Mouse (Mus musculus): ENCODE data around the gene Zan. TPM values are rescaled to one million over a fixed set of nuclear protein-coding genes. Genes with fewer than 3 reads are reported as not detected.

The Zan gene
- total and polyA plus RNA-seq, 3 experiments = 0.15 TPM; not detected in 2

- peaks cover 0 to 3% of the 10 kb centered on the region in 2 experiments; a peak in 2 of 4 replicates for H3K4me1 ChIP-seq (ENCODE audit: control insufficient read depth in 1 of 2, insufficient read depth in 2 of 2, low read length in 2 of 2)
- H3K9ac ChIP-seq (ENCODE audit: control insufficient read depth, low read depth, low read length, poor library complexity, severe bottlenecking) = no peak overlapping the region
- H3K27me3 ChIP-seq (ENCODE audit: control insufficient read depth in 1 of 2, insufficient read depth in 2 of 2, low read length in 2 of 2) = no peaks in the 10 kb centered on the region
- no peak overlapping the region for H3K27ac ChIP-seq (ENCODE audit: control insufficient read depth, low read depth, low read length)
- TF ChIP-seq ZNF384 (IDR thresholded peaks at IDR 0.05; ENCODE audit: low read depth, low read length) = peak; percentile 78
- no peak for TF ChIP-seq ZMIZ1 (IDR thresholded peaks at IDR 0.05; ENCODE audit: low read depth, low read length)
- no peak for DNase-seq (ENCODE audit: low read depth, low spot score)
- H3K9me3 ChIP-seq (replicated peaks; ENCODE audit: insufficient read depth, low read length) = no peaks in the 10 kb centered on the region
- no peaks in the 10 kb centered on the region for H3K79me2 ChIP-seq (ENCODE audit: control insufficient read depth, insufficient read depth, low read length, poor library complexity)
- peak overlapping the region in 1 of 2 experiments; percentile 48; a peak in 1 of 4 replicates for H3K4me3 ChIP-seq (ENCODE audit: control insufficient read depth in 1 of 2, insufficient read depth in 1 of 2, low read depth in 2 of 2, low read length in 2 of 2)
- H3K36me3 ChIP-seq (ENCODE audit: control insufficient read depth in 1 of 2, insufficient read depth in 2 of 2, low read length in 2 of 2) = no peaks in the 10 kb centered on the region; a peak in 1 of 4 replicates
These were observed 130.5 kb downstream of the Zan start for GRCm38 (mm10) chr5:137346388-137346787.

- H3K27ac ChIP-seq (ENCODE audit: control insufficient read depth, low read depth, low read length) = no peak overlapping the region
- TF ChIP-seq CTCF (IDR thresholded peaks at IDR 0.05 in 2 of 3, conservative IDR thresholded peaks at IDR 0.05 in 1 of 3; ENCODE audit: control insufficient read depth in 1 of 3, insufficient read depth in 1 of 3, low read depth in 2 of 3, low read length in 3 of 3, poor library complexity in 1 of 3, severe bottlenecking in 1 of 3) (no peak), MYB (IDR thresholded peaks at IDR 0.05; ENCODE audit: low read depth, low read length) (no peak), HCFC1 (IDR thresholded peaks at IDR 0.05; ENCODE audit: low read depth, low read length) (no peak), E2F4 (IDR thresholded peaks at IDR 0.05; ENCODE audit: borderline replicate concordance, low read depth, low read length) (no peak)
- peak overlapping the region in 1 of 2 experiments; percentile 48; a peak in 1 of 4 replicates for H3K4me3 ChIP-seq (ENCODE audit: control insufficient read depth in 1 of 2, insufficient read depth in 1 of 2, low read depth in 2 of 2, low read length in 2 of 2)
- no peaks in the 10 kb centered on the region for H3K9me3 ChIP-seq (replicated peaks; ENCODE audit: insufficient read depth, low read length)
- H3K36me3 ChIP-seq (ENCODE audit: control insufficient read depth in 1 of 2, insufficient read depth in 2 of 2, low read length in 2 of 2) = no peaks in the 10 kb centered on the region; a peak in 1 of 4 replicates
- no peaks in the 10 kb centered on the region for H3K27me3 ChIP-seq (ENCODE audit: control insufficient read depth in 1 of 2, insufficient read depth in 2 of 2, low read length in 2 of 2)
- no peak overlapping the region for H3K9ac ChIP-seq (ENCODE audit: control insufficient read depth, low read depth, low read length, poor library complexity, severe bottlenecking)
- no peaks in the 10 kb centered on the region for H3K79me2 ChIP-seq (ENCODE audit: control insufficient read depth, insufficient read depth, low read length, poor library complexity)
- DNase-seq (ENCODE audit: low read depth, low spot score) = peak; percentile 33
- peaks cover 0 to 3% of the 10 kb centered on the region in 2 experiments; a peak in 2 of 4 replicates for H3K4me1 ChIP-seq (ENCODE audit: control insufficient read depth in 1 of 2, insufficient read depth in 2 of 2, low read length in 2 of 2)
These were observed 131.0 kb downstream of the Zan start for GRCm38 (mm10) chr5:137345821-137346220.

- H3K79me2 ChIP-seq (ENCODE audit: control insufficient read depth, insufficient read depth, low read length, poor library complexity) = no peaks in the 10 kb centered on the region
- H3K9ac ChIP-seq (ENCODE audit: control insufficient read depth, low read depth, low read length, poor library complexity, severe bottlenecking) = no peak overlapping the region
- H3K36me3 ChIP-seq (ENCODE audit: control insufficient read depth in 1 of 2, insufficient read depth in 2 of 2, low read length in 2 of 2) = peaks cover 0 to 9% of the 10 kb centered on the region in 2 experiments; a peak in 2 of 4 replicates
- H3K27ac ChIP-seq (ENCODE audit: control insufficient read depth, low read depth, low read length) = no peak overlapping the region
- H3K9me3 ChIP-seq (replicated peaks; ENCODE audit: insufficient read depth, low read length) = no peaks in the 10 kb centered on the region
- TF ChIP-seq UBTF (IDR thresholded peaks at IDR 0.05; ENCODE audit: borderline replicate concordance, insufficient read depth, low read depth, low read length) (no peak), CTCF (IDR thresholded peaks at IDR 0.05 in 2 of 3, conservative IDR thresholded peaks at IDR 0.05 in 1 of 3; ENCODE audit: control insufficient read depth in 1 of 3, insufficient read depth in 1 of 3, low read depth in 2 of 3, low read length in 3 of 3, poor library complexity in 1 of 3, severe bottlenecking in 1 of 3) (peak in 2 of 3 experiments; percentile 14 to 31; a peak in 2 of 6 replicates)
- peaks cover 3 to 18% of the 10 kb centered on the region in 2 experiments for H3K4me1 ChIP-seq (ENCODE audit: control insufficient read depth in 1 of 2, insufficient read depth in 2 of 2, low read length in 2 of 2)
- H3K4me3 ChIP-seq (ENCODE audit: control insufficient read depth in 1 of 2, insufficient read depth in 1 of 2, low read depth in 2 of 2, low read length in 2 of 2) = no peak overlapping the region
- H3K27me3 ChIP-seq (ENCODE audit: control insufficient read depth in 1 of 2, insufficient read depth in 2 of 2, low read length in 2 of 2) = no peaks in the 10 kb centered on the region
- peak; percentile 27 for DNase-seq (ENCODE audit: low read depth, low spot score)
These were observed 133.0 kb downstream of the Zan start for GRCm38 (mm10) chr5:137343869-137344268.

- H3K36me3 ChIP-seq (ENCODE audit: control insufficient read depth in 1 of 2, insufficient read depth in 2 of 2, low read length in 2 of 2) = peaks cover 0 to 10% of the 10 kb centered on the region in 2 experiments; a peak in 2 of 4 replicates
- no peak for DNase-seq (ENCODE audit: low read depth, low spot score)
- peaks cover 3 to 22% of the 10 kb centered on the region in 2 experiments for H3K4me1 ChIP-seq (ENCODE audit: control insufficient read depth in 1 of 2, insufficient read depth in 2 of 2, low read length in 2 of 2)
- no peak overlapping the region for H3K4me3 ChIP-seq (ENCODE audit: control insufficient read depth in 1 of 2, insufficient read depth in 1 of 2, low read depth in 2 of 2, low read length in 2 of 2)
- no peaks in the 10 kb centered on the region; the same call in 1 of the 2 replicates for H3K79me2 ChIP-seq (ENCODE audit: control insufficient read depth, insufficient read depth, low read length, poor library complexity)
- no peak overlapping the region for H3K9ac ChIP-seq (ENCODE audit: control insufficient read depth, low read depth, low read length, poor library complexity, severe bottlenecking)
- H3K27me3 ChIP-seq (ENCODE audit: control insufficient read depth in 1 of 2, insufficient read depth in 2 of 2, low read length in 2 of 2) = no peaks in the 10 kb centered on the region
- H3K27ac ChIP-seq (ENCODE audit: control insufficient read depth, low read depth, low read length) = no peak overlapping the region
- no peaks in the 10 kb centered on the region for H3K9me3 ChIP-seq (replicated peaks; ENCODE audit: insufficient read depth, low read length)
- TF ChIP-seq USF2 (IDR thresholded peaks at IDR 0.05; ENCODE audit: borderline replicate concordance in 1 of 2, insufficient read depth in 1 of 2, low read depth in 1 of 2, low read length in 2 of 2) = no peak
- no peak for TF ChIP-seq ELF1 (IDR thresholded peaks at IDR 0.05; ENCODE audit: low read depth, low read length)
- no peak for TF ChIP-seq BHLHE40 (IDR thresholded peaks at IDR 0.05; ENCODE audit: borderline replicate concordance, low read depth, low read length)
- no peak for TF ChIP-seq TCF12 (IDR thresholded peaks at IDR 0.05; ENCODE audit: low read depth, low read length)
- no peak for TF ChIP-seq MXI1 (IDR thresholded peaks at IDR 0.05; ENCODE audit: low read depth, low read length)
- no peak for TF ChIP-seq RAD21 (IDR thresholded peaks at IDR 0.05; ENCODE audit: low read depth, low read length)
- TF ChIP-seq ZNF384 (IDR thresholded peaks at IDR 0.05; ENCODE audit: low read depth, low read length) = no peak
- no peak for TF ChIP-seq MAZ (IDR thresholded peaks at IDR 0.05; ENCODE audit: low read depth, low read length)
These were observed 133.5 kb downstream of the Zan start for GRCm38 (mm10) chr5:137343412-137343811.
